Mouse (Mus musculus) sigmoid colon, adult 10 weeks (tissue): ENCODE results near the gene Thoc6. TPM values are rescaled to one million over a fixed set of nuclear protein-coding genes. Genes with fewer than 3 reads are reported as not detected.

Experiments
- polyA plus RNA-seq: library from polyadenylated mRNA; stranded (reverse); fragments of 350-450 nt; fragmentation: Illumina TruSeq; extraction: RNeasy Lipid Tissue Mini Kit (QIAGEN cat#74804); gene quantifications from one replicate; pipeline ENCODE4 v1.2.3, GENCODE M21; 2014; ENCODE audit warnings: low read depth, low replicate concordance

Thoc6 gene
- polyA plus RNA-seq = 1.4 TPM

DNA sequence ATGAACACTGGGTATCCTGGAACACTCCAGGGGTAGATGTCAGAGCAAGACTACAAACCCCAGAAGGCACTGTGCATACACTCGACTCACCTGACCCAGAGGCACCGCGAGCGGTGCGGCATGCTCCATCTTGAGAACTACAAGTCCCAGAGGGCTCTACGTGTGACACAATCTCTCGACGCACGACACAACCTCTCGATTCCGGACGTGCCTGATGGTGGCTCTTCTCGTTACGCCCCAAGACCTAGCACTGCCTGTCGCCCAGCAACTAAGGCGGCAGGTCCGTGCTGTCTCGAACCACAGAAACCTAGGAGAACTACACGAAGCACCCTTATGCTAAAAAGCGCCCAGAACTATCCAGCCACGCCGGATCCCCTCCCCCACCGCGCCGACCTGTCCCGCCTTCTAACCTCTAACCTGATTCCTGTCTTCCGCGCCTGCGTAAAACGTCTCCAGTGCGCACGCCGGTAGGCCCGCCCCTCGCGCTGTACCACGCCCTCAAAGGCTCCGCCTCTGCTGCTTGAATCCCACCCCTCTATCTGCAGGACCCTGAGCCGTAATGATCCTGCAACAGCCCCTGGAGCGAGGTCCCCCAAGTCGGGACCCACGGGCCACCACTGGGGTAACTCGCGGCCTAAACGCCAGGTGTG is at the start of gene Thoc6, which contains the start of gene Hcfc1r1:
Thoc6 (minus strand) TSS at position 459 of the 650 bp plus-strand sequence.
Hcfc1r1 (plus strand) TSS at position 173 of the 650 bp plus-strand sequence.

DNA sequence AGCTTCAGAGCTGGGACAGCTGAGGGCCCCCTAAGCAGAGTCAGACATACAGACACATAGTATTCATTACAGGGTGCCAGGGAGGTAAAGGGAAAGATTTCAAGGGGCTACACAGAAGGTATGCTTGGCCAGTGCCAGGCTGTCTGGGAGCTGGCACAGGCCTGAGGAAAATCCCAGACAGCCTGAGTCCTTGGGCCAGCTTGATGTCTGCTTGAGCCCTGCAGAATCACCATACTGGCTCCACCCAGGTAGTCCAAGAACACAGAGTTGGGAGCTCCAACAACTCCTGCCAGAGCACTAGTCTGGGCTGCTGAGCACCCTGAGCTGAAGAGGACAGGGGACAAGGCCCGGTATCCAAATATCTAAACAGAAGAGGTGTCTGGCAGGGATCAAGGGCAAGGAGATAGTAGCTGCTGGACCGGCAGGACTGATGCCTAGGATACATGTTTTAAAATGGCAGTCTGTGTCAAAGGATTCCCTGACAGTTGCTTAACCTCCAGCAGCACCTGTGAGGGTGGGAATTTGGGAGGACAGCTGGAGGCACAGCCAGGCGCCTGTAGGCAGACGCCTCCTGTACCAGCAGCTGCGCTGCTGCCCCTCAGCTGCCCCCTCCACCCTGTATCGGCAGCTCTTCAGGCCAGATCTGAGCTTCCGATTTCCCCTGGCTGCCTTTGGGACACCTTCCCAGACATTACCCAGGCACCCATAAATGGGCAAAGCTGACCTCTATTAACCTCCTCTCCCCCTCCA is 48.9 kb upstream of the Thoc6 start, which contains the start of gene 1520401A03Rik:
1520401A03Rik (minus strand) TSS at position 408 of the 750 bp plus-strand sequence.

DNA sequence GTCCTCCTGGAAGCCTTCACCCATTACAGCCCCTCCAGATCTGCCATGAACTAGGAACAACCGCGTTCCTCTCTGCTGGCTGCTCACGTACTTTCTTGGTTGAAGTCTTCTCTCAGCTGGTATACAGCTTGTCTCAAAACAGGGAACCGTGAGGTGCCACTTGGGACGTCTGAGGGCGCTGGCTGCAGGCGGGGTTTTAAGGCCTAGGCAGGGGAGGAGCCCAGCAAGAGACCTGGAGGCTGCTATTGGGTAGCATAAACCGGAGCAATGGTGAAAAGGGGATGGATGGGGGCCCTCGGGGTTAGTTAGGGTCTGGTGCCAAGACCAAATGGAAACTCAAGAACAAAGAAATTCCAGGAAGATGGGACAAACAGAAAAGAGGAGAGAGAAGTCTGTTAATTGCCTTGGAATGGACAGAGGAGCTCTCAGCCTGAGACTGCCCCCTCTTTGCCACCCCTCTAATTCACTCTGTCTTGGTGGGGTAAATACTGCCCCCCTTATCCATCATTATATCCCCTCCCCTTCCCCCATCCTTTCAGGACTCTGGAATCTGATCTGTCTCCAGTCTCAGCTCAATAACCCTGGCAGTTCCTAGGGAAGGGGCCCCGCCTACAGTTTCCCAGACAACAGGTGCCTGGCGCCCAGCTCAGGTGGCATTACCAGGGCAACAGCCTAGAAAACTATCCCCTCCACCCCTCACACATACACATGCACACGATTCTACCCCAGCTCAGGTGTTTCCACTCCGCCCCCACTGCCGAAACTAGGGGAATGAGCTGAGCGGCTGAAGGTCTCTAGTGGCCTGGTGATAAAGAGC is 10.4 kb upstream of the Thoc6 start, which contains the start of gene Cldn9:
Cldn9 (minus strand) TSS at position 171 of the 817 bp plus-strand sequence.

DNA sequence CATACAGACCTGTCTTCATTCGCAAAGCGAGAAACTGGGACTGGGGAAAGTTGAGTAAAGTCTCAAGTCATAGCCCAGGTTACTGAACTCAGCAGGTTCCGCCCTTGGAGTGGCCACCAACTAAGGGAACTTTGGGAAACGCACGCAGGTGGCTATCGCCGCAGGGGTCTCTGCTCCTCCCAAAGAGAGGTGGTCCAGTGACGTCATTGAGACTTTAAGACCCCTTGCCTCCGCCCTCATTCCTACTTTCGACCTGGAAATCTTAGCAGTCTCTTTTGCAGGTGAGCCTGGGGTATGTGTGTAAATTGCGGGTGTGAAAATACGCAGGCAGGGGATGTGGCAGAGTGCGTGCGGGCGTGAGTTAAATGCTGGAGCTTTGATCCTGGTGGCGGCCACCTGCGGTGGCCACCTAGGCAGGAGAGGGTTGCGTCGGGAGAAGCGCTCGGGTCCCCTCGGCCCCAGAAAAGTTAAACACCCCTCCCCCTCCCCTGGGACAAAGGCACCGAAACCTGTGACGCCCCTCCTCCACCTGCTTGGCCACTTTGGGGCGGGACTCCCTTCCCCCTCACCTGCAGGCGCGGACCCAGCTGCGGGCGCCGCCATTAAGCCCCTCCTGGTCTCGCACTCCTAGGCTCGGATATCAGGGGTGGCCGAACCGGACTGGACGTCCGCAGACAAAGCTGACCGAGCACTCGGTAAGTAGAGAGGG is 5.6 kb upstream of the Thoc6 start, which contains the start of gene Cldn6:
Cldn6 (plus strand) TSS at position 123 of the 709 bp plus-strand sequence.

DNA sequence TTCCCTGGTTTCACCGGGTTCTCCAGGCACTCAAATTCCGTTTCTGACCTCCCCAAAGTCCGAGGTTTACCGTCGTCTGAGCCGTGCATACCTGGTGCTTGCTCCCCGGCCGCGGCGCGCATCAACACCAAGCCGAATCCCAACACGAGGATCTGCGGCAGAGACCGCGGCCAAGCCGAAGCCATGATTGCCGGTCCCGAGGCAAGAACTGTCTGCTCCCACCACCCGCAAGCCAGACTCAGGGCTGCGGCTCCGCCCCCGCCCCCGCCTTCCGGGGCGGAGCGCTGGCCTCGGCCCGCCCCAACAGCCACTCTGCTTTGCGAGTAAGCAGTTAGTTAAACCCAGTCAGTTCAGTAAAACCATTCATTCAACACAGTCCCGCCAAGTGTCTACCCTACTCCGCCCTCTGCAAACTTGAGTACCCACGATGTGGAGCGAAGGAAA is 3.6 kb upstream of the Thoc6 start, which contains the start of gene Tnfrsf12a:
Tnfrsf12a (minus strand) TSS at position 233 of the 444 bp plus-strand sequence.

DNA sequence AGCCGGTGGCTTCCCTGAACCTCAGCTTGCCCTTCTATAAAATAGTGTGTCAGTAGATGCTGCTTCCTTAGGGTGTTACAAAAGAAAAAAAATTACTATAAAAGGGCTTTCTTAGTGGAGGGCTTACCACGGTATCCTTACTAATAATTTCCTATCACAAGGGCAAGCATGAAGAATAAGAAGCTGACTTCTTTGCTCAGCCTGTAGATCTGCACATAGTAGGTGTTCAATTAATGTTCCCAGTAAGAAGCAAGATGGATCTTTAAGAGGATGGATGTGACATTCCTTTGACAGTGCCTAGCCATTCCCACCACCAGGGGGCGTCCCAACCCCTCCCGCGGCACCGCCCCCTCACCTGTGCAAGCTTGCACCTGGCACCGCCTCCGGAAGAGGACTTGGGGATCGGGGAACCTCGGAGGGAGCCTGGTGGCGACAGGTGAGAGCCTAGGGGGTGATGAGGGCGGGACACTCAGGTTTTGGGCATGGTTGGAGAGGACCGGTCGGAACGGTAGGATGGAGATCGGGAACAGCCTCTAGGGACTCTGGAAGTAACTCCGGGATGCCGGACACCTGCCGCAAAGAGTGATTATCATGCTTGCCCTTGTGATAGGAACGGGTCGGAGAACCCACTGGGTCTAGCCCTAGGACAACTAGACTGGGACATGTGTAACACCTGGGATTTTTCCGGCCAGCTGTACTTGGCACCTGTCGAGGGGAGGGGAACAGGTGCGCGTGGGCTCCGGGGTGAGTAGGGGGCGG is 13.4 kb downstream of the Thoc6 start, which contains the start of gene Bicdl2:
Bicdl2 (plus strand) TSS at position 390 of the 759 bp plus-strand sequence.

DNA sequence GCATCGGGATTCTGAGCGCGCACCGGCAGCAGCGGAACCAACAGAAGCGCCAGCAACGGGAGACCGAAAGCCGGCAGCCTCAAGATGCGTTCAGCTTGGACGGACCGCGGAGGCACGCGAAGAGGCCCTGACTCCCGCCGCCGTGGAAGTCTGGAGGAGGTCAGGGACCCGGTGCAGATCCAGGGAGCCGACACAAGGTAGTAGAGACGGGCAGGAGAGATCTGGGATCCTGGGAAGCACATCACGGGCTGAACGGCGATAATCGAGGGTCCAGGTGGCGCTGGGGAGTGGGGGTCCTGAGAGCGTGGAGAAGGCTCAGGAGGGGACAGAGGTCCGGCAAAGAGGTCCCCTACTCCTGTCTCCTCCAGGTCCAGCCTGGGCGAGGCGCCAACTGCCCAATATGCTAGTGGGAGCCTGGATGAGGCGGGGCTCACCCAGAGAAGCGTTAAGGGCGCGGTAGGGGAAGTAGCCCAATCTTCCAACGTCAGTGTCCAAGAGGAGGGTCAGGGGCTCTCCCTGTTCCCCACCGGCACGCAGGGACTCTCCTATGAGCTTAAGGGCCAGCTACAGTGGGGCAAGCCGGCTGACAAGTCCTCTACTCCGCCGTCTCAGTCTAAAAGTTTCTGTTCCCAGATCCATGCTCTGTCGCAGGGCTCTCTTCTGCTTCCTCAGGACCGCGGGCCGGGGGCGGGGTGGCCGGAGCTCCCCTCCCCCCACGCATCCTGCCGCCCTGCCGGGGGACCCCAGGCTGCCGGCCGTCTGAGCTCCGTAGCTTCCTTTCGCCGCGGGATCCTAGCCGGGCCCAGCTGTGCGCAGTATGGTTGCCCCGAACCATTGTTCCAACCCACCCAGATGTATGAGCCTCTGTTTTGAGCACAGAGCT is 28.8 kb downstream of the Thoc6 start, which contains the start of gene Mmp25:
Mmp25 (minus strand) TSS at position 665 of the 883 bp plus-strand sequence.

Other genes with a start within 250 kb of the Thoc6 start
- not detected for gene Vmn2r117, start 194.2 kb downstream of the Thoc6 start, polyA plus RNA-seq
- gene Zfp213, start 109.6 kb downstream of the Thoc6 start, polyA plus RNA-seq = 0.32 TPM
- not detected for gene Zfp13, start 74.4 kb downstream of the Thoc6 start, polyA plus RNA-seq
- not detected for gene Zscan10, start 73.0 kb downstream of the Thoc6 start, polyA plus RNA-seq
- 0.13 TPM for gene Mmp25, start 28.6 kb downstream of the Thoc6 start, polyA plus RNA-seq
- gene Bicdl2, start 13.4 kb downstream of the Thoc6 start, polyA plus RNA-seq = 1.8 TPM
- gene Hcfc1r1, start 286 bp downstream of the Thoc6 start, polyA plus RNA-seq = 7.9 TPM
- 0.88 TPM for gene Tnfrsf12a, start 3.6 kb upstream of the Thoc6 start, polyA plus RNA-seq
- gene Cldn6, start 5.4 kb upstream of the Thoc6 start, polyA plus RNA-seq = not detected
- gene Cldn9, start 10.1 kb upstream of the Thoc6 start, polyA plus RNA-seq = not detected
- gene 1520401A03Rik, start 48.9 kb upstream of the Thoc6 start, polyA plus RNA-seq = not detected
- 2.1 TPM for gene Pkmyt1, start 52.5 kb upstream of the Thoc6 start, polyA plus RNA-seq
- 20.3 TPM for gene Paqr4, start 67.0 kb upstream of the Thoc6 start, polyA plus RNA-seq
- gene Kremen2, start 72.0 kb upstream of the Thoc6 start, polyA plus RNA-seq = 0.41 TPM
- gene Flywch1, start 97.7 kb upstream of the Thoc6 start, polyA plus RNA-seq = 1.2 TPM
- gene Flywch2, start 112.2 kb upstream of the Thoc6 start, polyA plus RNA-seq = 1.5 TPM
- 275 TPM for gene Srrm2, start 116.7 kb upstream of the Thoc6 start, polyA plus RNA-seq
- gene Elob, start 155.3 kb upstream of the Thoc6 start, polyA plus RNA-seq = 15.1 TPM
- gene Prss33, start 162.2 kb upstream of the Thoc6 start, polyA plus RNA-seq = not detected
- gene Prss32, start 170.0 kb upstream of the Thoc6 start, polyA plus RNA-seq = 115 TPM
- gene Prss41, start 170.3 kb upstream of the Thoc6 start, polyA plus RNA-seq = 1.9 TPM
- not detected for gene Prss21, start 194.2 kb upstream of the Thoc6 start, polyA plus RNA-seq
- not detected for gene Dcpp1, start 207.0 kb upstream of the Thoc6 start, polyA plus RNA-seq
- gene Dcpp2, start 207.0 kb upstream of the Thoc6 start, polyA plus RNA-seq = not detected
- not detected for gene Dcpp3, start 243.6 kb upstream of the Thoc6 start, polyA plus RNA-seq